Comparison of ENCODE assay signal across 9 mouse cellular contexts in genomic region chr5:23890734-23891133, GRCm38 (mm10). TPM values are rescaled to one million over a fixed set of nuclear protein-coding genes. Genes with fewer than 3 reads are reported as not detected.
A peak's percentile ranks its signal among the peaks of the same experiment; 100 is the strongest.
DNase-seq lines count a peak whose midpoint lies in the region; ATAC-seq and TF ChIP-seq lines count a peak whose summit lies in the region.
"Had no signal": no experiment of that assay in that cellular context is flagged by ENCODE, and none has a peak within 500 bp of the region (broad histone marks: within the 10 kb centered on the region; RNA-seq: fewer than 3 reads in every experiment).

No protein-coding gene starts in this region.

- H3K9ac ChIP-seq in hindbrain, embryonic 11.5 days (ENCODE audit: low read depth, low read length): no peak overlapping the region
- no peak overlapping the region for H3K9ac ChIP-seq in hindbrain, embryonic 12.5 days
- H3K9ac ChIP-seq in embryonic facial prominence, embryonic 14.5 days (ENCODE audit: low read depth, low read length): no peak overlapping the region
- H3K9ac ChIP-seq in heart, postnatal 0 days (replicated peaks; ENCODE audit: low read depth, low read length): no peak overlapping the region
- H3K9ac ChIP-seq: limb, embryonic 15.5 days had no signal

- no peaks in the 10 kb centered on the region for H3K27me3 ChIP-seq in hindbrain, embryonic 11.5 days (ENCODE audit: control insufficient read depth, insufficient read depth, low read length)
- H3K27me3 ChIP-seq in hindbrain, embryonic 12.5 days: no peaks in the 10 kb centered on the region
- H3K27me3 ChIP-seq in embryonic facial prominence, embryonic 14.5 days (replicated peaks; ENCODE audit: control insufficient read depth, insufficient read depth, low read length): no peaks in the 10 kb centered on the region
- no peaks in the 10 kb centered on the region for H3K27me3 ChIP-seq in heart, postnatal 0 days (ENCODE audit: control insufficient read depth, insufficient read depth, low read length)
- H3K27me3 ChIP-seq in megakaryocyte, embryonic 14.5 days (replicated peaks): no peaks in the 10 kb centered on the region
- no peaks in the 10 kb centered on the region for H3K27me3 ChIP-seq in splenic B cell, adult 2 months (ENCODE audit: control insufficient read depth, insufficient read depth, low read length, poor library complexity, severe bottlenecking)
- H3K27me3 ChIP-seq: limb, embryonic 15.5 days had no signal

- H3K9me3 ChIP-seq in hindbrain, embryonic 11.5 days (ENCODE audit: control insufficient read depth, low read length): no peaks in the 10 kb centered on the region
- no peaks in the 10 kb centered on the region for H3K9me3 ChIP-seq in hindbrain, embryonic 12.5 days (replicated peaks)
- H3K9me3 ChIP-seq in embryonic facial prominence, embryonic 14.5 days (ENCODE audit: control insufficient read depth, low read length): no peaks in the 10 kb centered on the region
- no peaks in the 10 kb centered on the region for H3K9me3 ChIP-seq in heart, postnatal 0 days (replicated peaks; ENCODE audit: control insufficient read depth, low read length)
- no peaks in the 10 kb centered on the region for H3K9me3 ChIP-seq in megakaryocyte, embryonic 14.5 days
- H3K9me3 ChIP-seq: limb, embryonic 15.5 days had no signal

- H3K4me2 ChIP-seq in hindbrain, embryonic 11.5 days (replicated peaks; ENCODE audit: low read depth, low read length): no peak overlapping the region
- H3K4me2 ChIP-seq in hindbrain, embryonic 12.5 days (replicated peaks): no peak overlapping the region
- no peak overlapping the region for H3K4me2 ChIP-seq in embryonic facial prominence, embryonic 14.5 days (ENCODE audit: low read depth, low read length)
- H3K4me2 ChIP-seq in heart, postnatal 0 days (ENCODE audit: low read depth, low read length): no peak overlapping the region
- H3K4me2 ChIP-seq: limb, embryonic 15.5 days had no signal

- no peak overlapping the region for H3K4me3 ChIP-seq in hindbrain, embryonic 11.5 days (ENCODE audit: low read depth, low read length)
- H3K4me3 ChIP-seq in hindbrain, embryonic 12.5 days: no peak overlapping the region
- no peak overlapping the region for H3K4me3 ChIP-seq in embryonic facial prominence, embryonic 14.5 days (ENCODE audit: low read depth, low read length)
- no peak overlapping the region for H3K4me3 ChIP-seq in heart, postnatal 0 days (ENCODE audit: low read depth, low read length)
- peak overlapping the region; percentile 38 for H3K4me3 ChIP-seq in megakaryocyte, embryonic 14.5 days (replicated peaks)
- H3K4me3 ChIP-seq: limb, embryonic 15.5 days had no signal

- TF ChIP-seq EP300 in heart, postnatal 0 days (IDR thresholded peaks at IDR 0.05; ENCODE audit: low read depth): no peak

- no peaks in the 10 kb centered on the region for H3K36me3 ChIP-seq in hindbrain, embryonic 11.5 days (ENCODE audit: control insufficient read depth, insufficient read depth, low read length)
- no peaks in the 10 kb centered on the region for H3K36me3 ChIP-seq in hindbrain, embryonic 12.5 days
- no peaks in the 10 kb centered on the region for H3K36me3 ChIP-seq in embryonic facial prominence, embryonic 14.5 days (ENCODE audit: control insufficient read depth, insufficient read depth, low read length)
- H3K36me3 ChIP-seq in heart, postnatal 0 days (replicated peaks; ENCODE audit: control insufficient read depth, insufficient read depth, low read length): no peaks in the 10 kb centered on the region
- peaks cover 3% of the 10 kb centered on the region for H3K36me3 ChIP-seq in megakaryocyte, embryonic 14.5 days (replicated peaks; ENCODE audit: low read length)
- H3K36me3 ChIP-seq in splenic B cell, adult 2 months (ENCODE audit: control insufficient read depth, insufficient read depth, low read length, poor library complexity, severe bottlenecking): no peaks in the 10 kb centered on the region
- H3K36me3 ChIP-seq: limb, embryonic 15.5 days had no signal

- 48% methylated on average over 10 of the region's 10 CpGs for WGBS in hindbrain, embryonic 11.5 days
- WGBS in hindbrain, embryonic 12.5 days: 46% methylated on average over 9 of the region's 10 CpGs
- 40% methylated on average over 10 of the region's 10 CpGs for WGBS in embryonic facial prominence, embryonic 14.5 days
- 41% methylated on average over 10 of the region's 10 CpGs for WGBS in heart, postnatal 0 days

- TF ChIP-seq CTCF in heart, postnatal 0 days (IDR thresholded peaks at IDR 0.05; ENCODE audit: low read depth): peak; percentile 59

- H3K4me1 ChIP-seq in hindbrain, embryonic 11.5 days (replicated peaks; ENCODE audit: control insufficient read depth, insufficient read depth, low read length): no peaks in the 10 kb centered on the region
- no peaks in the 10 kb centered on the region for H3K4me1 ChIP-seq in hindbrain, embryonic 12.5 days
- H3K4me1 ChIP-seq in embryonic facial prominence, embryonic 14.5 days (ENCODE audit: control insufficient read depth, insufficient read depth, low read length): no peaks in the 10 kb centered on the region
- no peaks in the 10 kb centered on the region; the same call in 1 of the 2 replicates for H3K4me1 ChIP-seq in heart, postnatal 0 days (ENCODE audit: control insufficient read depth, insufficient read depth)
- H3K4me1 ChIP-seq in megakaryocyte, embryonic 14.5 days: peaks cover 76% of the 10 kb centered on the region
- H3K4me1 ChIP-seq: limb, embryonic 15.5 days had no signal

- no peak for ATAC-seq in hindbrain, embryonic 11.5 days (ENCODE audit: low FRiP score)
- ATAC-seq in hindbrain, embryonic 12.5 days (ENCODE audit: low FRiP score): no peak
- no peak for ATAC-seq in embryonic facial prominence, embryonic 14.5 days (ENCODE audit: low read depth)
- ATAC-seq in heart, postnatal 0 days (ENCODE audit: insufficient read depth, low read depth): peak; percentile 58; the same call in 1 of the 2 replicates

- no peak overlapping the region for H3K27ac ChIP-seq in hindbrain, embryonic 11.5 days (ENCODE audit: low read depth, low read length)
- H3K27ac ChIP-seq in hindbrain, embryonic 12.5 days: no peak overlapping the region
- no peak overlapping the region for H3K27ac ChIP-seq in embryonic facial prominence, embryonic 14.5 days (replicated peaks; ENCODE audit: low read depth, low read length)
- no peak overlapping the region for H3K27ac ChIP-seq in heart, postnatal 0 days (ENCODE audit: low read depth)
- H3K27ac ChIP-seq: limb, embryonic 15.5 days had no signal

- DNase-seq in hindbrain, embryonic 11.5 days (ENCODE audit: low spot score): peak; percentile 70
- DNase-seq in adrenal gland, postnatal 4 days (ENCODE audit: low spot score in 2 of 2): peak; percentile 28 to 64
- DNase-seq in embryonic facial prominence, embryonic 14.5 days (ENCODE audit: low spot score): peak; percentile 63
- peak; percentile 73 for DNase-seq in heart, postnatal 0 days (ENCODE audit: low spot score)
- DNase-seq in left cerebral cortex, adult 18-20 months (ENCODE audit: low spot score in 2 of 2): peak; percentile 72 to 88
- DNase-seq in splenic B cell, adult 2 months (ENCODE audit: low read depth, low spot score): peak; percentile 57

RNA-seq across cellular contexts. Expression of gene Tomm7, which starts 46.8 kb away (rescaled TPM):
- 107 and 113 TPM in 2 replicates for polyA plus RNA-seq in hindbrain, embryonic 11.5 days (2014; fragmentation: Nextera tagmentation; extraction: Ambion mirVana)
- 91.8 and 104 TPM in 2 replicates for polyA plus RNA-seq in hindbrain, embryonic 12.5 days (2016; fragmentation: Nextera tagmentation; extraction: Ambion mirVana)
- total RNA-seq in adrenal gland, postnatal 4 days (2021): 10 to 100 TPM; 87.8 to 91.7 TPM
- polyA plus RNA-seq in embryonic facial prominence, embryonic 14.5 days (2014; fragmentation: Nextera tagmentation; extraction: Ambion mirVana): 104 and 120 TPM in 2 replicates
- total RNA-seq in heart, postnatal 0 days (2014; rRNA removed; ENCODE audit: low replicate concordance): 21.6 and 26.0 TPM in 2 replicates
- polyA plus RNA-seq in heart, postnatal 0 days (2015; fragmentation: Nextera tagmentation; extraction: Ambion mirVana): 137 and 141 TPM in 2 replicates
- total RNA-seq in left cerebral cortex, adult 18-20 months (2021): 10 to 100 TPM; 83.1 to 86.2 TPM
- polyA plus RNA-seq in megakaryocyte, embryonic 14.5 days (2012; ENCODE audit: insufficient read depth, low replicate concordance): 1.6 and 14.7 TPM in 2 replicates
